Mouse (Mus musculus): Measurements from ENCODE around the gene Tle4.

DNA sequence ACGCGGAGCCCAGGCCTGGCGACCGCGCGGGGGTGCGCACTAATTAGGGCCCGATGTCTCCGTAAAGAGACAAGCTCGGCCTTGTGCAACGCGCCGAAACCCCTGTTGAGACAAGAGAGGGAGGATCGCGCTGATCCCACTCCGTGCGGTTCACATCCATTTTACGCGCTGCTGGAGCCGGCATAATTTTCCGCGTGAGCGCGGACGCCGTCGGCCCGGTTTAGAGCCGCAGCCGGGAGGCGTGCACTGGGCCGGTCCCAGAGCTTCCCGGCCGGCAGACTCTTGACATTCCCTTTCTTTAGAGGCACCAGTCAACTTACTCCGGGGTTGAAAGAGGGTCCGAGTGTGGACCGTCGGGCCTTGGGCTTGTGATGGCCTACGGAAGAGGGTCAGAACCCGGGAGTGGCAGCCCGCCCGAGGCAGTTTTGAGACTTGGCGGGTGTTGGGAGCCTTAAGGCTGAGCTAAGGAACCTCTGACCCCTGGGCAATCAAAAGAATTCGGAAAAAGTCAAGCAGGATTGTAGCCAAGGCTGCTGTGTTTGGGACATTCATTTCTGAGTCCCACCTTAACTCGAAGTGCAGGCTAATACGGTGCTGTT lies 938 bp upstream of the Tle4 start:
- TF ChIP-seq CTCF (IDR thresholded peaks at IDR 0.05; ENCODE audit: insufficient read depth, low read depth, low read length) (no peak), POLR2A (IDR thresholded peaks at IDR 0.05; ENCODE audit: insufficient read depth, low read depth, low read length) (0 out of 2 replicates have a peak, but pooled peaks have one; percentile 9)
